Mouse (Mus musculus) CD8-positive naive resting alpha-beta T cell, adult 2 months (primary cell): ENCODE measurements around the gene Tmem30c.
"Not testable (repeated sequence)": the region's sequence is repeated elsewhere in the genome, so short reads cannot be mapped to it uniquely, and the experiment has no call there.

Source experiments
- DNase-seq, 2 experiments: peaks; one replicate each; pipeline ENCODE4 v3.0.0; 2022; ENCODE audit warnings: low read depth in 2 of 2, low spot score in 2 of 2

The Tmem30c gene

GRCm38 (mm10) chr16:57242857-57243204, 49.8 kb downstream of the Tmem30c start:
- DNase-seq: no peak

- DNase-seq: no peak
These were observed 56.7 kb downstream of the Tmem30c start for GRCm38 (mm10) chr16:57235871-57236510.

- DNase-seq: not testable (repeated sequence)
These were observed 60.7 kb downstream of the Tmem30c start for GRCm38 (mm10) chr16:57231937-57232310.

- peak; percentile 93 for DNase-seq
These were observed 61.4 kb downstream of the Tmem30c start, which contains the start of gene Tbc1d23 for GRCm38 (mm10) chr16:57231089-57231936. Tbc1d23 (minus strand) TSS chr16:57231504.

- DNase-seq: no peak
These were observed 66.2 kb downstream of the Tmem30c start for GRCm38 (mm10) chr16:57226444-57226843.

- no peak for DNase-seq
These were observed 72.3 kb downstream of the Tmem30c start for GRCm38 (mm10) chr16:57220361-57220760.
